Mouse (Mus musculus) B cell, adult 67 days (primary cell): ENCODE measurements around the gene Selenom. TPM values are rescaled to one million over a fixed set of nuclear protein-coding genes. Genes with fewer than 3 reads are reported as not detected.

ENCODE experiments used
- total RNA-seq, 2 experiments: library from RNA; stranded (reverse); gene quantifications; 4 replicates each; pipeline ENCODE4 v1.2.4; 2023

The Selenom gene
- total RNA-seq = 1 to 10 TPM in 1 of 2 experiments, not detected in 1; 1.2 TPM

GRCm38 (mm10) chr11:3514529-3515054, at the start of gene Selenom:
TSS of gene Selenom (plus strand) at chr11:3514684.

GRCm38 (mm10) chr11:3487952-3488570, 26.4 kb upstream of the Selenom start, which contains the start of gene Pla2g3:
TSS of gene Pla2g3 (plus strand) at chr11:3488284.

DNA sequence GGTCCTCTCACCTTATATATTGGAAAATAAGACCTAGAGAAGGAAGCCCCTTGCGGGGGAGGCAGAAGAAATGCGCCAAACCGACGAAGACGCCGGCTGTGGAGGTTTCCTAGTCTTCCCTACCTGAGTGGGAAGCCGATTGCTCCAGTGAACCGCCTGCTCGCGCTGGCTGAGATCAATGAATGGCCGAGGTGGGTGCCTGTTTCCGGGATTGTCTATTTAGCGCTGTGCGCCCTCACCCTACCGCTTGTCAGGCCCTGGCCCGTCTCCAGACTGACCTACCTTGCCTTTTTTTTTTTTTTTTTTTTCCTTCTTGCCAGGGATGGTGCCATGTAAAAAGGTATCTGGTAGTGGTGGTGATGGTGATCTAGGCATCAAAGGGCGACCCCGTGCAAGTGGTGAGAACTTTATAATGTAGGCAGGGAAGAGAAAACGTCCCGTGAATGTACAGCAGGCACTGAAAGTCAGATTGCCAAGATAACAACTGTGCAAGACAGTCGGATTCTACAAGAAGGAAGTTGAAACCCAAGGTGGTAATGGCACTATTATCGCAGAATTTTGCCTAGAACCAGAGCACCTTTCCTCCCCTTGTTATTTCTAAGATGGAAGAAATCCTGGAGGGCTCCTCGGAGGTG, 26.1 kb downstream of the Selenom start, which contains the start of gene Smtn:
Smtn (minus strand) TSS at position 162 of the 635 bp plus-strand sequence.

Other genes starting within 250 kb of the Selenom start
- 10 to 100 TPM; 67.9 to 78.4 TPM for gene Drg1, start 248.3 kb upstream of the Selenom start, total RNA-seq
- gene Patz1, start 225.8 kb upstream of the Selenom start, total RNA-seq = 10 to 100 TPM; 82.9 to 86.4 TPM
- 100 to 1,000 TPM; 130 to 202 TPM for gene Pik3ip1, start 184.3 kb upstream of the Selenom start, total RNA-seq
- gene Limk2, start 105.5 kb upstream of the Selenom start, total RNA-seq = 10 to 100 TPM; 91.0 to 96.6 TPM
- gene Rnf185, start 62.3 kb upstream of the Selenom start, total RNA-seq = 10 to 100 TPM; 17.1 to 17.6 TPM
- under 1 TPM in 1 of 2 experiments, not detected in 1; 0.21 TPM for gene Pla2g3, start 26.4 kb upstream of the Selenom start, total RNA-seq
- gene Inpp5j, start 9.9 kb upstream of the Selenom start, total RNA-seq = not detected
- 1 to 10 TPM; 3.0 to 4.7 TPM for gene Smtn, start 25.9 kb downstream of the Selenom start, total RNA-seq
- 10 to 100 TPM; 67.6 to 68.5 TPM for gene Morc2a, start 134.5 kb downstream of the Selenom start, total RNA-seq